Mouse (Mus musculus) heart, postnatal 0 days (tissue): ENCODE data around the gene Rbmy. TPM values are rescaled to one million over a fixed set of nuclear protein-coding genes. Genes with fewer than 3 reads are reported as not detected.
"Not testable (repeated sequence)": the region's sequence is repeated elsewhere in the genome, so short reads cannot be mapped to it uniquely, and the experiment has no call there.

Experiments used
- ATAC-seq: fragments of 200-750 bp; cut with Nextera tagmentation; 2 replicates; pipeline ENCODE4 v1.8.0; 2017; ENCODE audit warnings: low read depth, moderate number of reproducible peaks, moderate library complexity; ENCODE audit not compliant: insufficient read depth
- DNase-seq: peaks from one replicate; pipeline ENCODE4 v3.0.0-alpha.2; 2016; ENCODE audit warnings: low spot score
- H3K27ac ChIP-seq: fragments of 300-500 bp; sonication (generic); 2 replicates; pipeline ENCODE4 v1.5.1; 2014; ENCODE audit warnings: low read depth, mild to moderate bottlenecking
- H3K27me3 ChIP-seq: fragments of 300-500 bp; sonication (generic); 2 replicates; pipeline ENCODE4 v1.6.1; 2014; ENCODE audit warnings: low read length, mixed read lengths; ENCODE audit not compliant: control insufficient read depth, insufficient read depth
- H3K36me3 ChIP-seq: fragments of 300-500 bp; sonication (generic); replicated peaks from 2 replicates; pipeline ENCODE4 v1.6.1; 2014; ENCODE audit warnings: low read length, mixed read lengths; ENCODE audit not compliant: control insufficient read depth, insufficient read depth
- H3K4me1 ChIP-seq: fragments of 300-500 bp; sonication (generic); 2 replicates; pipeline ENCODE4 v1.6.1; 2014; ENCODE audit warnings: antibody characterized with exemption; ENCODE audit not compliant: control insufficient read depth, insufficient read depth
- H3K4me2 ChIP-seq: fragments of 300-500 bp; sonication (generic); 2 replicates; pipeline ENCODE4 v1.6.1; 2014; ENCODE audit warnings: low read depth, mild to moderate bottlenecking, low read length, moderate library complexity
- H3K4me3 ChIP-seq: fragments of 300-500 bp; sonication (generic); 2 replicates; pipeline ENCODE4 v1.5.1; 2014; ENCODE audit warnings: low read depth, low read length
- H3K9ac ChIP-seq: fragments of 300-500 bp; sonication (generic); replicated peaks from 2 replicates; pipeline ENCODE4 v1.6.1; 2014; ENCODE audit warnings: low read depth, low read length, mixed read lengths
- H3K9me3 ChIP-seq: fragments of 300-500 bp; sonication (generic); replicated peaks from 2 replicates; pipeline ENCODE4 v1.6.1; 2016; ENCODE audit warnings: low read length; ENCODE audit not compliant: control insufficient read depth
- WGBS: fragments of 180-500 bp; shearing (Covaris S2); extraction: QIAGEN DNeasy Blood & Tissue Kit; methylation state at CpG from one replicate; pipeline ENCODE4 v1.1.7; 2014; 5-methylcytosine and 5-hydroxymethylcytosine counted together
- polyA plus RNA-seq: library from polyadenylated mRNA; unstranded; fragments of >200 nt; fragmentation: Nextera tagmentation; extraction: Ambion mirVana; gene quantifications from 2 replicates; pipeline ENCODE4 v1.2.1, GENCODE M21; 2015
- total RNA-seq: library from RNA; depleted of rRNA; stranded (reverse); fragments of >200 nt; gene quantifications from 2 replicates; pipeline ENCODE4 v1.2.3, GENCODE M21; 2014; ENCODE audit warnings: low replicate concordance; rRNA removed

The Rbmy gene
- not detected in 2 replicates for total RNA-seq
- not detected in 2 replicates for polyA plus RNA-seq

DNA sequence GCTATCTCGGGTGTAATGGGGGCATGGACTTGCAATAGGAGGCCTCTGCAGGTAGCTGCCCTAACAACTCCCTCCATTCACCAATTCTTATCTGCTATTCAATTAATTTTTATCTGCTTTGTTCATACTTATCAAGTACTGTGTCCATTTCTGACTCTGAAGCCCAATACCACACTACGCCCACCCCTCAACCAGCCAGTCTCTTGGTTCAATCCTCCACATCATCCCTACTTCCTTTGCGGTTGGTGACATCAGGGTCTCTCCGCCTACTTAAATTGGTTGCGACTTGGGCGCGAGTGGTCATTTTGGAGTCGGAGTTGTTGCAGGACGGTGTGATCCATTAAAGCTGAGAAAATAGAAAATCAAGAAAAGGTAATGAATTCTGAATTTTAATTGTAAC is at the start of gene Rbmy, which contains the start of gene Gm10256:
Gene Rbmy (plus strand): TSS at position 301 of the 400 bp plus-strand sequence.
Gene Gm10256 (plus strand): TSS at position 320 of the 400 bp plus-strand sequence.
- H3K4me1 ChIP-seq, DNase-seq, H3K9ac ChIP-seq, ATAC-seq, H3K9me3 ChIP-seq, H3K27ac ChIP-seq, H3K36me3 ChIP-seq, H3K27me3 ChIP-seq, H3K4me3 ChIP-seq, H3K4me2 ChIP-seq: not testable (repeated sequence)
- WGBS = no CpG with 5 or more reads among the region's 9 CpGs

GRCm38 (mm10) chrY:2796105-2796504 is 34.4 kb upstream of the Rbmy start, which contains the start of gene Gm4064:
TSS of gene Gm4064 (minus strand) at chrY:2796205.
- not testable (repeated sequence) for H3K27me3 ChIP-seq

More at GRCm38 (mm10) chrY:2796105-2796504, 34.4 kb upstream of the Rbmy start, which contains the start of gene Gm4064:
- H3K4me3 ChIP-seq, DNase-seq, H3K36me3 ChIP-seq, H3K4me1 ChIP-seq, H3K4me2 ChIP-seq, H3K9me3 ChIP-seq, ATAC-seq, H3K27ac ChIP-seq, H3K9ac ChIP-seq: not testable (repeated sequence)
- WGBS = no CpG with 5 or more reads among the region's 8 CpGs

Other genes with a start within 250 kb of the Rbmy start
- gene H2al2c, start 231.6 kb upstream of the Rbmy start, total RNA-seq = not detected in 2 replicates
- not detected in 2 replicates for gene H2al2c, start 231.6 kb upstream of the Rbmy start, polyA plus RNA-seq
- not detected in 2 replicates for gene Sry, start 167.0 kb upstream of the Rbmy start, total RNA-seq
- gene Sry, start 167.0 kb upstream of the Rbmy start, polyA plus RNA-seq = not detected in 2 replicates
- gene H2al2b, start 110.0 kb upstream of the Rbmy start, total RNA-seq = not detected in 2 replicates
- gene H2al2b, start 110.0 kb upstream of the Rbmy start, polyA plus RNA-seq = not detected in 2 replicates
- not detected in 2 replicates for gene Gm4064, start 34.5 kb upstream of the Rbmy start, total RNA-seq
- not detected in 2 replicates for gene Gm4064, start 34.5 kb upstream of the Rbmy start, polyA plus RNA-seq
- gene Gm10256, start within 50 bp of the Rbmy start, total RNA-seq = not detected in 2 replicates
- gene Gm10256, start within 50 bp of the Rbmy start, polyA plus RNA-seq = not detected in 2 replicates
- gene Gm10352, start 70.3 kb downstream of the Rbmy start, total RNA-seq = not detected in 2 replicates
- not detected in 2 replicates for gene Gm10352, start 70.3 kb downstream of the Rbmy start, polyA plus RNA-seq
- gene Gm29289, start 101.9 kb downstream of the Rbmy start, total RNA-seq = not detected in 2 replicates
- gene Gm29289, start 101.9 kb downstream of the Rbmy start, polyA plus RNA-seq = not detected in 2 replicates